Mouse (Mus musculus) heart, embryonic 16.5 days (tissue): ENCODE results near the gene Gtf3c2. TPM values are rescaled to one million over a fixed set of nuclear protein-coding genes. Genes with fewer than 3 reads are reported as not detected.
A peak's percentile ranks its signal among the peaks of the same experiment; 100 is the strongest.

ENCODE experiments used
- ATAC-seq: fragments of 200-750 bp; cut with Nextera tagmentation; replicated peaks from 2 replicates; pipeline ENCODE4 v1.8.0; 2017; ENCODE audit warnings: moderate number of reproducible peaks; ENCODE audit not compliant: insufficient read depth, low FRiP score; ENCODE audit errors: extremely low read depth
- H3K27ac ChIP-seq: fragments of 300-500 bp; sonication (generic); 2 replicates; pipeline ENCODE4 v1.5.1; 2014; ENCODE audit warnings: mild to moderate bottlenecking, low read length, control low read depth, moderate library complexity
- H3K27me3 ChIP-seq: fragments of 300-500 bp; sonication (generic); 2 replicates; pipeline ENCODE4 v1.6.1; 2014; ENCODE audit warnings: low read length, mixed read lengths; ENCODE audit not compliant: control insufficient read depth, insufficient read depth
- H3K36me3 ChIP-seq: fragments of 300-500 bp; sonication (generic); 2 replicates; pipeline ENCODE4 v1.6.1; 2014; ENCODE audit not compliant: control insufficient read depth, insufficient read depth
- H3K4me1 ChIP-seq: fragments of 300-500 bp; sonication (generic); 2 replicates; pipeline ENCODE4 v1.6.1; 2014; ENCODE audit warnings: low read length, mixed read lengths; ENCODE audit not compliant: control insufficient read depth, insufficient read depth
- H3K4me2 ChIP-seq: fragments of 300-500 bp; sonication (generic); 2 replicates; pipeline ENCODE4 v1.6.1; 2014; ENCODE audit warnings: low read depth, mild to moderate bottlenecking, control low read depth, low read length
- H3K4me3 ChIP-seq: fragments of 300-500 bp; sonication (generic); 2 replicates; pipeline ENCODE4 v1.5.1; 2014; ENCODE audit warnings: mild to moderate bottlenecking, control low read depth, low read length
- H3K9ac ChIP-seq: fragments of 300-500 bp; sonication (generic); 2 replicates; pipeline ENCODE4 v1.6.1; 2014; ENCODE audit warnings: low read length, control low read depth
- H3K9me3 ChIP-seq: fragments of 300-500 bp; sonication (generic); replicated peaks from 2 replicates; pipeline ENCODE4 v1.6.1; 2016; ENCODE audit warnings: low read length; ENCODE audit not compliant: control insufficient read depth
- WGBS: fragments of 180-500 bp; shearing (Covaris S2); extraction: QIAGEN DNeasy Blood & Tissue Kit; methylation state at CpG from one replicate; pipeline ENCODE4 v1.1.7; 2014; 5-methylcytosine and 5-hydroxymethylcytosine counted together
- polyA plus RNA-seq: library from polyadenylated mRNA; unstranded; fragments of >200 nt; fragmentation: Nextera tagmentation; extraction: Ambion mirVana; gene quantifications from 2 replicates; pipeline ENCODE4 v1.2.1, GENCODE M21; 2015

The Gtf3c2 gene
- polyA plus RNA-seq, 1 experiment from 2014 or later: 39.7 TPM

GRCm38 (mm10) chr5:31192939-31193630 is 13.1 kb upstream of the Gtf3c2 start, which contains the start of the genes Snx17 and Eif2b4:
Gene Snx17, plus strand, starts transcription at chr5:31193227.
Gene Eif2b4, minus strand, starts transcription at chr5:31193430.
- Histone ChIP-seq H3K4me1 (peaks cover 16% of the 10 kb centered on the region), H3K36me3 (peaks cover 56% of the 10 kb centered on the region), H3K27ac (peak within 1 kb of the TSS; percentile 96), H3K27me3 (no peaks in the 10 kb centered on the region), H3K9ac (peak within 1 kb of the TSS; percentile 92), H3K4me2 (peak within 1 kb of the TSS; percentile 95), H3K9me3 (no peaks in the 10 kb centered on the region), H3K4me3 (peak within 1 kb of the TSS; percentile 98)
- WGBS: under 1% methylated on average over 48 of the region's 48 CpGs
- peak; percentile 95 for ATAC-seq

- WGBS: 12% methylated on average over 42 of the region's 42 CpGs
- Histone ChIP-seq H3K4me3 (peak overlapping the region; percentile 98), H3K9me3 (no peaks in the 10 kb centered on the region), H3K36me3 (peaks cover 57% of the 10 kb centered on the region), H3K4me2 (peak overlapping the region; percentile 91), H3K9ac (peak overlapping the region; percentile 92), H3K4me1 (peaks cover 16% of the 10 kb centered on the region), H3K27ac (peak overlapping the region; percentile 96), H3K27me3 (no peaks in the 10 kb centered on the region)
- ATAC-seq: peak; percentile 59
Measured at GRCm38 (mm10) chr5:31192045-31192938, 12.3 kb upstream of the Gtf3c2 start.

GRCm38 (mm10) chr5:31190201-31190600 is 10.3 kb upstream of the Gtf3c2 start:
- peaks cover 38% of the 10 kb centered on the region for H3K36me3 ChIP-seq
- H3K27me3 ChIP-seq: no peaks in the 10 kb centered on the region
- no peak overlapping the region for H3K4me2 ChIP-seq
- H3K9me3 ChIP-seq: no peaks in the 10 kb centered on the region
- WGBS: 88% methylated on average over 9 of the region's 9 CpGs
- no peak for ATAC-seq
- H3K4me3 ChIP-seq: no peak overlapping the region
- no peak overlapping the region for H3K27ac ChIP-seq
- no peak overlapping the region for H3K9ac ChIP-seq
- H3K4me1 ChIP-seq: peaks cover 16% of the 10 kb centered on the region

GRCm38 (mm10) chr5:31188223-31188840 is 8.4 kb upstream of the Gtf3c2 start:
- WGBS: 78% methylated on average over 4 of the region's 4 CpGs
- no peak for ATAC-seq
- H3K36me3 ChIP-seq: peaks cover 36% of the 10 kb centered on the region
- H3K27ac ChIP-seq: no peak overlapping the region
- H3K9me3 ChIP-seq: no peaks in the 10 kb centered on the region
- no peak overlapping the region for H3K4me2 ChIP-seq
- no peak overlapping the region for H3K4me3 ChIP-seq
- peaks cover 9% of the 10 kb centered on the region for H3K4me1 ChIP-seq
- H3K9ac ChIP-seq: no peak overlapping the region
- H3K27me3 ChIP-seq: no peaks in the 10 kb centered on the region

- peaks cover 7% of the 10 kb centered on the region for H3K4me1 ChIP-seq
- H3K9ac ChIP-seq: no peak overlapping the region
- no peak overlapping the region for H3K4me2 ChIP-seq
- no peaks in the 10 kb centered on the region for H3K27me3 ChIP-seq
- 40% methylated on average over 4 of the region's 4 CpGs for WGBS
- H3K9me3 ChIP-seq: no peaks in the 10 kb centered on the region
- H3K27ac ChIP-seq: no peak overlapping the region
- no peak overlapping the region for H3K4me3 ChIP-seq
- H3K36me3 ChIP-seq: peaks cover 16% of the 10 kb centered on the region
- no peak for ATAC-seq
Measured at GRCm38 (mm10) chr5:31183678-31184077, 3.7 kb upstream of the Gtf3c2 start.

GRCm38 (mm10) chr5:31181183-31181770 is 1.3 kb upstream of the Gtf3c2 start:
- no peak overlapping the region for H3K27ac ChIP-seq
- H3K4me2 ChIP-seq: no peak overlapping the region
- H3K9me3 ChIP-seq: no peaks in the 10 kb centered on the region
- no peak for ATAC-seq
- no peak overlapping the region for H3K9ac ChIP-seq
- H3K27me3 ChIP-seq: no peaks in the 10 kb centered on the region
- H3K4me1 ChIP-seq: peaks cover 8% of the 10 kb centered on the region
- peaks cover 2% of the 10 kb centered on the region; the same call in 1 of the 2 replicates for H3K36me3 ChIP-seq
- 92% methylated on average over 9 of the region's 9 CpGs for WGBS
- no peak overlapping the region for H3K4me3 ChIP-seq

GRCm38 (mm10) chr5:31179301-31179765 is 611 bp downstream of the Gtf3c2 start:
- under 1% methylated on average over 25 of the region's 25 CpGs for WGBS
- H3K36me3 ChIP-seq: peaks cover 2% of the 10 kb centered on the region; the same call in 1 of the 2 replicates
- H3K4me2 ChIP-seq: peak overlapping the region; percentile 98
- peak overlapping the region; percentile 86 for H3K9ac ChIP-seq
- H3K9me3 ChIP-seq: no peaks in the 10 kb centered on the region
- H3K27me3 ChIP-seq: no peaks in the 10 kb centered on the region
- peak; percentile 35 for ATAC-seq
- peaks cover 8% of the 10 kb centered on the region for H3K4me1 ChIP-seq
- H3K4me3 ChIP-seq: peak overlapping the region; percentile 84
- peak overlapping the region; percentile 96 for H3K27ac ChIP-seq

GRCm38 (mm10) chr5:31168630-31169029 is 11.3 kb downstream of the Gtf3c2 start:
- H3K9me3 ChIP-seq: no peaks in the 10 kb centered on the region
- H3K4me3 ChIP-seq: no peak overlapping the region
- 60% methylated on average over 4 of the region's 4 CpGs for WGBS
- no peak overlapping the region for H3K27ac ChIP-seq
- ATAC-seq: no peak
- no peak overlapping the region for H3K9ac ChIP-seq
- no peaks in the 10 kb centered on the region for H3K27me3 ChIP-seq
- H3K4me2 ChIP-seq: no peak overlapping the region
- H3K4me1 ChIP-seq: no peaks in the 10 kb centered on the region
- peaks cover 71% of the 10 kb centered on the region for H3K36me3 ChIP-seq
